Mouse (Mus musculus) midbrain, postnatal 0 days (tissue): ENCODE results near the gene Sirpb1a. TPM values are rescaled to one million over a fixed set of nuclear protein-coding genes. Genes with fewer than 3 reads are reported as not detected.

Source experiments
- ATAC-seq: fragments of 200-750 bp; cut with Nextera tagmentation; 2 replicates; pipeline ENCODE4 v1.8.0; 2017; ENCODE audit warnings: moderate number of reproducible peaks, mild to moderate bottlenecking, moderate TSS enrichment, moderate library complexity; ENCODE audit not compliant: low FRiP score
- DNase-seq: peaks from one replicate; pipeline ENCODE4 v3.0.0-alpha.2; 2015; ENCODE audit warnings: low spot score
- H3K27ac ChIP-seq: fragments of 300-500 bp; sonication (generic); 2 replicates; pipeline ENCODE4 v1.5.1; 2014; ENCODE audit warnings: low read depth, mild to moderate bottlenecking, low read length, mixed read lengths
- H3K27me3 ChIP-seq: fragments of 300-500 bp; sonication (generic); 2 replicates; pipeline ENCODE4 v1.6.1; 2014; ENCODE audit warnings: low read length, control low read depth, mixed read lengths; ENCODE audit not compliant: insufficient read depth
- H3K36me3 ChIP-seq: fragments of 300-500 bp; sonication (generic); 2 replicates; pipeline ENCODE4 v1.6.1; 2014; ENCODE audit warnings: low read length, control low read depth, mixed read lengths; ENCODE audit not compliant: insufficient read depth
- H3K4me1 ChIP-seq: fragments of 300-500 bp; sonication (generic); 2 replicates; pipeline ENCODE4 v1.6.1; 2014; ENCODE audit warnings: mild to moderate bottlenecking, control low read depth, antibody characterized with exemption, low read length, mixed read lengths; ENCODE audit not compliant: insufficient read depth
- H3K4me2 ChIP-seq: fragments of 300-500 bp; sonication (generic); 2 replicates; pipeline ENCODE4 v1.6.1; 2014; ENCODE audit warnings: low read depth, mild to moderate bottlenecking, low read length, mixed read lengths; ENCODE audit not compliant: poor library complexity, severe bottlenecking
- H3K4me3 ChIP-seq: fragments of 300-500 bp; sonication (generic); 2 replicates; pipeline ENCODE4 v1.5.1; 2014; ENCODE audit warnings: low read depth, mild to moderate bottlenecking, low read length, moderate library complexity
- H3K9ac ChIP-seq: fragments of 300-500 bp; sonication (generic); replicated peaks from 2 replicates; pipeline ENCODE4 v1.6.1; 2014; ENCODE audit warnings: mild to moderate bottlenecking, low read length, moderate library complexity, mixed read lengths; ENCODE audit not compliant: poor library complexity, severe bottlenecking
- H3K9me3 ChIP-seq: fragments of 300-500 bp; sonication (generic); 2 replicates; pipeline ENCODE4 v1.6.1; 2016; ENCODE audit warnings: low read length, control low read depth
- CTCF ChIP-seq: IDR thresholded peaks from 2 replicates; pipeline ENCODE4 v1.5.1; 2016; ENCODE audit warnings: antibody characterized with exemption, mild to moderate bottlenecking
- WGBS: fragments of 180-500 bp; shearing (Covaris S2); extraction: QIAGEN DNeasy Blood & Tissue Kit; methylation state at CpG from one replicate; pipeline ENCODE4 v1.1.7; 2014; 5-methylcytosine and 5-hydroxymethylcytosine counted together
- polyA plus RNA-seq: library from polyadenylated mRNA; unstranded; fragments of >200 nt; fragmentation: Nextera tagmentation; extraction: Ambion mirVana; gene quantifications from 2 replicates; pipeline ENCODE4 v1.2.1, GENCODE M21; 2015
- total RNA-seq: library from RNA; depleted of rRNA; stranded (reverse); fragments of >200 nt; gene quantifications from 2 replicates; pipeline ENCODE4 v1.2.3, GENCODE M21; 2014; rRNA removed

Sirpb1a gene
- total and polyA plus RNA-seq, 2 experiments from 2014 or later, result not detected

- TF ChIP-seq CTCF, result no peak
- WGBS, result 69% methylated on average over 1 of the region's 1 CpGs
- Histone ChIP-seq H3K4me2 (no peak overlapping the region), H3K27me3 (no peaks in the 10 kb centered on the region), H3K4me3 (no peak overlapping the region), H3K27ac (no peak overlapping the region), H3K9ac (no peak overlapping the region), H3K4me1 (no peaks in the 10 kb centered on the region), H3K36me3 (no peaks in the 10 kb centered on the region), H3K9me3 (no peaks in the 10 kb centered on the region)
- DNase-seq (no peak), ATAC-seq (no peak)
Observed at GRCm38 (mm10) chr3:15340287-15340686, 86.0 kb downstream of the Sirpb1a start.

DNA sequence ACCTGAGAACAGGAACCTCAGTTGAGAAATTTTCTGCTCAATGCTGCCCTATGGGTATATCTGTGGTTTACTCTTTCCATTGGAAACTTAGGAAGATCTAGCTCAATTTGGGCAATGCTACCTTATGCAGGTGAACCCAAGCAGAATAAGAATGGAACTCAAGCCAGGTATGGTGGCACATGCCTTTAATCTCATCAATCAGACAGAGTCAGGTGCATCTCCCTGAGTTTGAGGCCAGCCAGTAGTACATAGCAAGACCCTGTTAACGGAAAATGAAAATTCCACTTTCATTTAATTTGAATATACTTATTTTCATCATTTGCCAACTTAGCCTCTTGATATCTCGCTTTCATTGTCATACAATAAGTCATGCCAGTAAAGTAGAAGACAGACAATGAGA, 92.1 kb downstream of the Sirpb1a start:
- Histone ChIP-seq H3K36me3 (no peaks in the 10 kb centered on the region), H3K4me1 (no peaks in the 10 kb centered on the region), H3K4me2 (no peak overlapping the region), H3K9me3 (0 out of 2 replicates have a peak, but pooled peaks cover 3% of the 10 kb centered on the region), H3K27me3 (no peaks in the 10 kb centered on the region), H3K27ac (no peak overlapping the region), H3K9ac (no peak overlapping the region), H3K4me3 (no peak overlapping the region)
- 71% methylated on average over 2 of the region's 2 CpGs for WGBS
- DNase-seq (no peak), ATAC-seq (no peak)
- TF ChIP-seq CTCF, result no peak

DNA sequence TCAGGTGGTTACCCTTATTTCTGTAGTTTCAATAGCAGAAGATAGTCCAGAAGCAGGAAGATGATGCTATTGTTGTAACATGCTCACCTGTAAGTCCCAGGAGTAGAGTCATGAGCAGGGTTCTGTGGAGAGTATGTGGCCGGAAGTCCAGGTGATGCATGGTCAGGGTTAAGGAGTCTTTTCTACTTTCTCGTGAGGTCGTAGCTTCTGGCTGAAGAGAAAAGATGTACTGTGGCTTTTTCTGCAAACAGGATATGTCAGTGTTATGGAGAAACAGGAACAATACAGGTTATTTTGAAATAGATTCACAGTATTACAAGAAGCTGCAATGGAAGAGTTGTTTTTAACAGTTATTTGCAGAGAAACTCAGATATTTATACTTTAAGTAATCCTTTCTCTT, 94.3 kb downstream of the Sirpb1a start, which contains the start of gene Gm9733:
Gene Gm9733 (minus strand): TSS at position 240 of the 400 bp plus-strand sequence.
- H3K4me3 ChIP-seq, result no peak within 1 kb of the TSS
- no peak for TF ChIP-seq CTCF
- H3K9me3 ChIP-seq, result 0 out of 2 replicates have a peak, but pooled peaks cover 3% of the 10 kb centered on the region
- H3K4me2 ChIP-seq, result no peak within 1 kb of the TSS
- H3K9ac ChIP-seq, result no peak within 1 kb of the TSS
- no peak within 1 kb of the TSS for H3K27ac ChIP-seq
- ATAC-seq, result no peak
- WGBS, result 89% methylated on average over 3 of the region's 3 CpGs
- no peak for DNase-seq
- H3K4me1 ChIP-seq, result no peaks in the 10 kb centered on the region
- no peaks in the 10 kb centered on the region for H3K27me3 ChIP-seq
- no peaks in the 10 kb centered on the region for H3K36me3 ChIP-seq

- no peak for TF ChIP-seq CTCF
- Histone ChIP-seq H3K9me3 (0 out of 2 replicates have a peak, but pooled peaks cover 3% of the 10 kb centered on the region), H3K4me2 (no peak overlapping the region), H3K4me3 (no peak overlapping the region), H3K27me3 (no peaks in the 10 kb centered on the region), H3K9ac (no peak overlapping the region), H3K4me1 (no peaks in the 10 kb centered on the region), H3K27ac (no peak overlapping the region), H3K36me3 (no peaks in the 10 kb centered on the region)
- WGBS, result 66% methylated on average over 3 of the region's 3 CpGs
- no peak for DNase-seq
- ATAC-seq, result no peak
Observed at GRCm38 (mm10) chr3:15331545-15331944, 94.8 kb downstream of the Sirpb1a start.

DNA sequence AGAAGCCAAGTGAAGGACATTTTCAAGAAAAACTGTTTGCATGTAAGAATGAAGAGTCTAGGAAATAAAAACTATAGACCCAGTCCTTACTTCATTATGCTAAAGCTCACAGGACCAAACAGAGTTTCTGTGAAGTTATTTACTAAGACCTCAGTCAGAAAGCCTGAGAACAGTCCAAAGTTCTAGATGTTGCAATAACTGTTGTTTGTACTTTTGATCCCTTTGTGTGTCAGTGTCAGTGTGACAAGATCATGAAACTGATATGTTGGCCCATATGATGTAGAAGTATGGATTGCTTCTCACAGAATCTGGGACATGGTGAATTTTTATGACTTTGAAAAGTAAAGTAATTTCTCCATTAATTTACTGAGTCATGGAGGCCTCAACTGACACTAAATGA, 96.8 kb downstream of the Sirpb1a start:
- no peaks in the 10 kb centered on the region for H3K4me1 ChIP-seq
- TF ChIP-seq CTCF, result no peak
- 0 out of 2 replicates have a peak, but pooled peaks cover 3% of the 10 kb centered on the region for H3K9me3 ChIP-seq
- no peak overlapping the region for H3K4me3 ChIP-seq
- H3K27me3 ChIP-seq, result no peaks in the 10 kb centered on the region
- no peaks in the 10 kb centered on the region for H3K36me3 ChIP-seq
- no peak for ATAC-seq
- no peak for DNase-seq
- no peak overlapping the region for H3K9ac ChIP-seq
- H3K27ac ChIP-seq, result no peak overlapping the region
- no peak overlapping the region for H3K4me2 ChIP-seq

Other genes with a start within 250 kb of the Sirpb1a start
- not detected in 2 replicates for gene Gm9733, start 94.2 kb downstream of the Sirpb1a start, total RNA-seq
- not detected in 2 replicates for gene Gm9733, start 94.2 kb downstream of the Sirpb1a start, polyA plus RNA-seq
- not detected in 2 replicates for gene Sirpb1b, start 148.5 kb upstream of the Sirpb1a start, total RNA-seq
- not detected in 2 replicates for gene Sirpb1b, start 148.5 kb upstream of the Sirpb1a start, polyA plus RNA-seq